Mouse (Mus musculus) midbrain, embryonic 15.5 days (tissue): ENCODE measurements around the gene Prb1. TPM values are rescaled to one million over a fixed set of nuclear protein-coding genes. Genes with fewer than 3 reads are reported as not detected.
"Not testable (repeated sequence)": the region's sequence is repeated elsewhere in the genome, so short reads cannot be mapped to it uniquely, and the experiment has no call there.

Experiments used
- ATAC-seq: fragments of 200-750 bp; cut with Nextera tagmentation; replicated peaks from 2 replicates; pipeline ENCODE4 v1.8.0; 2017; ENCODE audit warnings: moderate TSS enrichment
- H3K27ac ChIP-seq: fragments of 300-500 bp; sonication (generic); 2 replicates; pipeline ENCODE4 v1.5.1; 2015; ENCODE audit warnings: mild to moderate bottlenecking, inconsistent platforms
- H3K27me3 ChIP-seq: fragments of 300-500 bp; sonication (generic); replicated peaks from 2 replicates; pipeline ENCODE4 v1.6.1; 2015; ENCODE audit warnings: inconsistent platforms
- H3K36me3 ChIP-seq: fragments of 300-500 bp; sonication (generic); replicated peaks from 2 replicates; pipeline ENCODE4 v1.6.1; 2015; ENCODE audit warnings: inconsistent platforms
- H3K4me1 ChIP-seq: fragments of 300-500 bp; sonication (generic); 2 replicates; pipeline ENCODE4 v1.6.1; 2015; ENCODE audit warnings: inconsistent platforms
- H3K4me2 ChIP-seq: fragments of 300-500 bp; sonication (generic); 2 replicates; pipeline ENCODE4 v1.6.1; 2015; ENCODE audit warnings: inconsistent platforms, mild to moderate bottlenecking, moderate library complexity
- H3K4me3 ChIP-seq: fragments of 300-500 bp; sonication (generic); 2 replicates; pipeline ENCODE4 v1.5.1; 2015; ENCODE audit warnings: mild to moderate bottlenecking, inconsistent platforms
- H3K9ac ChIP-seq: fragments of 300-500 bp; sonication (generic); 2 replicates; pipeline ENCODE4 v1.6.1; 2015; ENCODE audit warnings: mild to moderate bottlenecking, inconsistent platforms
- H3K9me3 ChIP-seq: fragments of 300-500 bp; sonication (generic); 2 replicates; pipeline ENCODE4 v1.6.1; 2016; ENCODE audit warnings: inconsistent platforms
- polyA plus RNA-seq: library from polyadenylated mRNA; unstranded; fragments of >200 nt; fragmentation: Nextera tagmentation; extraction: Ambion mirVana; gene quantifications from 2 replicates; pipeline ENCODE4 v1.2.1, GENCODE M21; 2015

Prb1 gene
- polyA plus RNA-seq = not detected in 2 replicates

- H3K4me1 ChIP-seq, H3K27me3 ChIP-seq, H3K4me2 ChIP-seq, H3K4me3 ChIP-seq, ATAC-seq, H3K9ac ChIP-seq, H3K36me3 ChIP-seq, H3K27ac ChIP-seq, H3K9me3 ChIP-seq: not testable (repeated sequence)
Measured at GRCm38 (mm10) chr6:132210421-132210820, at the start of gene Prb1. TSS of gene Prb1 (minus strand) at chr6:132210521.

Other genes with a start within 250 kb of the Prb1 start
- gene Prpmp5, start 104.2 kb upstream of the Prb1 start, polyA plus RNA-seq = not detected in 2 replicates
- gene Gm8882, start 153.6 kb upstream of the Prb1 start, polyA plus RNA-seq = not detected in 2 replicates